Mouse (Mus musculus) intestine, embryonic 14.5 days (tissue): Measurements from ENCODE around the gene Limk2. TPM values are rescaled to one million over a fixed set of nuclear protein-coding genes. Genes with fewer than 3 reads are reported as not detected.

Experiments used
- ATAC-seq: fragments of 200-750 bp; cut with Nextera tagmentation; replicated peaks from 2 replicates; pipeline ENCODE4 v1.8.0; 2017; ENCODE audit warnings: low read depth, moderate number of reproducible peaks, moderate TSS enrichment, moderate library complexity; ENCODE audit not compliant: low FRiP score, low TSS enrichment
- DNase-seq: peaks from one replicate; pipeline ENCODE4 v3.0.0-alpha.2; 2018; ENCODE audit warnings: low spot score
- H3K27ac ChIP-seq: fragments of 300-500 bp; sonication (generic); 2 replicates; pipeline ENCODE4 v1.5.1; 2014; ENCODE audit warnings: low read depth, mild to moderate bottlenecking, control low read depth
- H3K27me3 ChIP-seq: fragments of 300-500 bp; sonication (generic); replicated peaks from 2 replicates; pipeline ENCODE4 v1.6.1; 2014; ENCODE audit warnings: low read length, control low read depth; ENCODE audit not compliant: control insufficient read depth, insufficient read depth
- H3K36me3 ChIP-seq: fragments of 300-500 bp; sonication (generic); 2 replicates; pipeline ENCODE4 v1.6.1; 2014; ENCODE audit warnings: low read length, control low read depth; ENCODE audit not compliant: control insufficient read depth, insufficient read depth
- H3K4me1 ChIP-seq: fragments of 300-500 bp; sonication (generic); replicated peaks from 2 replicates; pipeline ENCODE4 v1.6.1; 2014; ENCODE audit warnings: low read length, control low read depth, mixed read lengths; ENCODE audit not compliant: control insufficient read depth, insufficient read depth
- H3K4me2 ChIP-seq: fragments of 300-500 bp; sonication (generic); 2 replicates; pipeline ENCODE4 v1.6.1; 2014; ENCODE audit warnings: low read length
- H3K4me3 ChIP-seq: fragments of 300-500 bp; sonication (generic); 2 replicates; pipeline ENCODE4 v1.5.1; 2014; ENCODE audit warnings: low read depth, low read length, control low read depth, mixed read lengths
- H3K9ac ChIP-seq: fragments of 300-500 bp; sonication (generic); 2 replicates; pipeline ENCODE4 v1.6.1; 2014; ENCODE audit warnings: mild to moderate bottlenecking, low read length
- H3K9me3 ChIP-seq: fragments of 300-500 bp; sonication (generic); 2 replicates; pipeline ENCODE4 v1.6.1; 2016; ENCODE audit warnings: low read length, control low read depth; ENCODE audit not compliant: control insufficient read depth
- WGBS: fragments of 180-500 bp; shearing (Covaris S2); extraction: QIAGEN DNeasy Blood & Tissue Kit; methylation state at CpG from one replicate; pipeline ENCODE4 v1.1.7; 2014; 5-methylcytosine and 5-hydroxymethylcytosine counted together
- polyA plus RNA-seq: library from polyadenylated mRNA; unstranded; fragments of >200 nt; fragmentation: Nextera tagmentation; extraction: Ambion mirVana; gene quantifications from 2 replicates; pipeline ENCODE4 v1.2.1, GENCODE M21; 2014

The Limk2 gene
- polyA plus RNA-seq, 1 experiment from 2014 or later = 62.8 TPM

DNA sequence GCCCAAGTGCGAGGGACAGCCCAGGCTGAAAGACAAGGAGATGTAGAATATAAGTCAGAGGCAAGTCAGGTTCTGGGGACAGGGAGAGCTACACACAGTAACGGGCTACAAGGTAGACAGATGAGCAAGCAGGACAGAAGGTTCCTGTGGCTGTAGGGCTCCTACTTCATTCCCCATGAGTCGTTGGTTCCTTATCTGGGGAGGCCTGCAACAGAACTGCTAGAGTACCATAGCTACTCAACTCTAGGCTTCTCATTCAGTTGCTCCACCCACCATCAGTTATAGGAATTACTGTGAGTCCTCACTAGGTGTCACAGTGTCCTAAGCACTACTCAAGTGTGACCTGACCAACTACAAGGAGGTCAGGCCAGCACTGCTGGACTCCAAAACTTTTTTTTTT is 6.0 kb downstream of the Limk2 start:
- H3K36me3 ChIP-seq = no peaks in the 10 kb centered on the region
- ATAC-seq (no peak), DNase-seq (no peak)
- no peaks in the 10 kb centered on the region for H3K27me3 ChIP-seq
- H3K4me2 ChIP-seq = no peak overlapping the region
- H3K9me3 ChIP-seq = no peaks in the 10 kb centered on the region
- no peak overlapping the region for H3K9ac ChIP-seq
- H3K4me3 ChIP-seq = no peak overlapping the region
- H3K27ac ChIP-seq = no peak overlapping the region
- WGBS = 83% methylated on average over 3 of the region's 3 CpGs
- peaks cover 13% of the 10 kb centered on the region; the same call in 1 of the 2 replicates for H3K4me1 ChIP-seq

DNA sequence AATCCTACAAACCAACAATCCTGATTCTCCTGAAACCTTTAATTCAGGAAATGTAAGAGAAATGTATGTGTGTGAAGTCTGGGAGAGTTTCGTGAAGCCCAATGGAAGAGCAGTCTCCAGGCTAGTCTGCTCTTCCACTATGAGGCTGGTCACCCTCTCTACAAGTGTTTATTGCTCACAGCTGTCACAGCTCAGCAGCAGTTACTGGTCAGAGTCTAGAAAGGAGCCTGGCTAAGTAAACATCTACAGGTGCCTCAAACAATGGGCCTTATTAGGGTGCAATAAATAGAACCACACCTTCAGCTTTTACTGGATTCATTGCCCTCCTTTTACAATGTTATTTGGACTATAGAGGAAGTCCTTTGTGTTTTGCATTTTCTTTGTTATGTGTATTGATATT is 10.7 kb downstream of the Limk2 start:
- Histone ChIP-seq H3K9me3 (no peaks in the 10 kb centered on the region), H3K9ac (no peak overlapping the region), H3K4me2 (no peak overlapping the region), H3K36me3 (peaks cover 10% of the 10 kb centered on the region; the same call in 1 of the 2 replicates), H3K27ac (peak overlapping the region; percentile 82), H3K4me3 (no peak overlapping the region), H3K27me3 (no peaks in the 10 kb centered on the region), H3K4me1 (peaks cover 15% of the 10 kb centered on the region; the same call in 1 of the 2 replicates)
- DNase-seq (no peak), ATAC-seq (peak; percentile 87)
- 51% methylated on average over 1 of the region's 1 CpGs for WGBS

DNA sequence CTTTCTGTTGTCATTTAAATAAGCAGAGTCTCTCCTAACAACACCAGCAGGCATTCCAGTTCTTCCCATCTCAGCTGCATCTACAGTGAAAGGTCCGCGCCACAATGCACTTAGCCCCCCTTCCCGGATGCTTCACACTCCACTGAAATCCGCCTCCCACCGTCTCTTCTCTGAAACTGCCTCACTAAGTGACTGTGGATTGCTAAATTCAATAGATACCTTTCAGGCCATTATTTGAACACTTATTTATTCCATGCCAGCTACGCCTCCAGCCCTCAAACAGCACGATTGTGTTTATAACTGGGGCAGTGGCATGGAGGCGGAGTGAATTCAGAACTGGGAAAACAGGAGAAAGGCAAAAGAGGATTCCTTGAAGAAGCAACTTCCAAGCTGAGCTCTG is 12.4 kb downstream of the Limk2 start:
- no peak overlapping the region for H3K27ac ChIP-seq
- DNase-seq = no peak
- 86% methylated on average over 8 of the region's 8 CpGs for WGBS
- no peak for ATAC-seq
- no peaks in the 10 kb centered on the region for H3K9me3 ChIP-seq
- H3K4me1 ChIP-seq = peaks cover 15% of the 10 kb centered on the region; the same call in 1 of the 2 replicates
- H3K4me3 ChIP-seq = no peak overlapping the region
- no peak overlapping the region for H3K9ac ChIP-seq
- peaks cover 14% of the 10 kb centered on the region; the same call in 1 of the 2 replicates for H3K36me3 ChIP-seq
- H3K27me3 ChIP-seq = no peaks in the 10 kb centered on the region
- H3K4me2 ChIP-seq = no peak overlapping the region

DNA sequence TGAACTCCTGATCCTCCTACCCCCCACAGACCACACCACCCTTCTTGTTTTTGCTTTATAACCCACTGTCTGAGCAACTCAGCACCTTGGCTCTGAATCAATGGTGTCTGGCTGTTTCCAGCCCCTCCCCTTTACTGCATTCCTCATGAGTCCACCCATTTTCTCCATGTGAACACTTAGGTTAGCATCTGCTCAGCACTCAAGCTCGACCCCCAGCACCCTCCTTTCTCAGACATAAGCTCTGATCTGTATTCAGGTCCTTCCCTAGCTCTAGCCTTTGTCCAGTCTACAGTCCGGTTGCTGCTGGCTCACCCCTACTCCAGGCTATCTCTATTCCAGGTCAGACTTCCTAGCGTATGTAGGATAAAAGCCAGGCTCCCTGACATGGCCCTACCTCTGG is 12.9 kb downstream of the Limk2 start:
- Histone ChIP-seq H3K9ac (no peak overlapping the region), H3K4me3 (no peak overlapping the region)
- DNase-seq = no peak

GRCm38 (mm10) chr11:3394520-3394919 is 14.5 kb downstream of the Limk2 start:
- 75% methylated on average over 5 of the region's 5 CpGs for WGBS
- no peak overlapping the region for H3K9ac ChIP-seq
- no peak overlapping the region for H3K4me3 ChIP-seq
- ATAC-seq (no peak), DNase-seq (no peak)
- H3K27me3 ChIP-seq = no peaks in the 10 kb centered on the region
- no peaks in the 10 kb centered on the region for H3K9me3 ChIP-seq
- peaks cover 15% of the 10 kb centered on the region; the same call in 1 of the 2 replicates for H3K4me1 ChIP-seq
- no peak overlapping the region for H3K27ac ChIP-seq
- H3K4me2 ChIP-seq = no peak overlapping the region
- H3K36me3 ChIP-seq = peaks cover 14% of the 10 kb centered on the region; the same call in 1 of the 2 replicates

More for the DNA sequence above, 12.9 kb downstream of the Limk2 start:
- no peak overlapping the region for H3K27ac ChIP-seq
- peaks cover 14% of the 10 kb centered on the region; the same call in 1 of the 2 replicates for H3K36me3 ChIP-seq
- peaks cover 15% of the 10 kb centered on the region; the same call in 1 of the 2 replicates for H3K4me1 ChIP-seq
- H3K4me2 ChIP-seq = no peak overlapping the region
- no peak for ATAC-seq
- 74% methylated on average over 3 of the region's 3 CpGs for WGBS
- H3K27me3 ChIP-seq = no peaks in the 10 kb centered on the region
- no peaks in the 10 kb centered on the region for H3K9me3 ChIP-seq

GRCm38 (mm10) chr11:3392526-3392925 is 16.5 kb downstream of the Limk2 start:
- no peaks in the 10 kb centered on the region for H3K9me3 ChIP-seq
- no peak overlapping the region for H3K4me2 ChIP-seq
- no peak overlapping the region for H3K27ac ChIP-seq
- 71% methylated on average over 8 of the region's 8 CpGs for WGBS
- no peaks in the 10 kb centered on the region for H3K27me3 ChIP-seq
- DNase-seq = no peak
- H3K9ac ChIP-seq = no peak overlapping the region
- ATAC-seq = no peak
- peaks cover 8% of the 10 kb centered on the region; the same call in 1 of the 2 replicates for H3K4me1 ChIP-seq
- no peak overlapping the region for H3K4me3 ChIP-seq
- peaks cover 14% of the 10 kb centered on the region; the same call in 1 of the 2 replicates for H3K36me3 ChIP-seq

DNA sequence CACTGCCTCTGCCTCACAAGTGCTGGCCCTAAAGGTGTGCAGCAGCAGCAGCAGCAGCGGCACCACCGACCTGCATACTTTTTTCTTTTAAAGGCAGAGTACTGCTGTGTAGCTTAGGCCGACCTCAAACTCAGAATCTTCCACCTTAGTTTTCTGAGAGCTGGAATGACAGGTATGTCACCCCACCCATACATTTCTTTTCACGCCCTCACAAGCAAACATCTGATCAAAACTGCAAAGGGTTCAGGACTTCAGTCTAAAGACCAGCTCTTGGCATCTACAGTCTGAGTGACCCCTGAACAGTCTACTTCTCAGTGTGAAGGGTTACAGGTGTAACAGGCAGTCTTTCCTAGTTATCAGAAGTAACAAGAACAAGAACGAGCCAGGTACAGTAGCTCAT is 18.2 kb downstream of the Limk2 start:
- H3K4me3 ChIP-seq = no peak overlapping the region
- ATAC-seq = no peak
- no peaks in the 10 kb centered on the region for H3K4me1 ChIP-seq
- 69% methylated on average over 5 of the region's 5 CpGs for WGBS
- H3K4me2 ChIP-seq = no peak overlapping the region
- H3K9me3 ChIP-seq = no peaks in the 10 kb centered on the region
- H3K36me3 ChIP-seq = peaks cover 12% of the 10 kb centered on the region; the same call in 1 of the 2 replicates
- H3K27ac ChIP-seq = no peak overlapping the region
- no peak for DNase-seq
- H3K27me3 ChIP-seq = no peaks in the 10 kb centered on the region
- H3K9ac ChIP-seq = no peak overlapping the region

DNA sequence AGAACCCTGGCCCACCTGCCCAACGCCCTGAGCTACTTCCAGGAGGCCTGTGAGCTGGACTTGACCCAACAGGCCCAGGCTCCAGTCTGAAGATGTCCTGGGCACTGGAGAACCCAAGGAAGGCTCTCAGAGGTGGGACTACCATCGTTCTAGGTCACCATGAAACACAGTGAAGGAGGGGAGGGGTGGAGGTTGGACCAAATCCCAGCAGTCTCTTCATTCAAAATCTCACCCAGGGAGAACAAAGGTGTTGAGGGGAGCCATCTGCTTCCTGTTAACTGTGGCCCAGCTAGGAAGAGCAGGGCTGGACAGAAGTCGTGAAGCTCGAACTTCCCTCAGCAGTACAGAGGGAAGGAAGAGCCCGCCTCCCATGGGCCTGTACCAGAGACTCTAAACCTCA is 19.0 kb downstream of the Limk2 start:
- ATAC-seq (no peak), DNase-seq (no peak)
- no peaks in the 10 kb centered on the region for H3K4me1 ChIP-seq
- H3K4me2 ChIP-seq = no peak overlapping the region
- no peaks in the 10 kb centered on the region for H3K27me3 ChIP-seq
- H3K9ac ChIP-seq = no peak overlapping the region
- peaks cover 10% of the 10 kb centered on the region; the same call in 1 of the 2 replicates for H3K36me3 ChIP-seq
- H3K27ac ChIP-seq = no peak overlapping the region
- 72% methylated on average over 5 of the region's 5 CpGs for WGBS
- H3K9me3 ChIP-seq = no peaks in the 10 kb centered on the region
- no peak overlapping the region for H3K4me3 ChIP-seq

DNA sequence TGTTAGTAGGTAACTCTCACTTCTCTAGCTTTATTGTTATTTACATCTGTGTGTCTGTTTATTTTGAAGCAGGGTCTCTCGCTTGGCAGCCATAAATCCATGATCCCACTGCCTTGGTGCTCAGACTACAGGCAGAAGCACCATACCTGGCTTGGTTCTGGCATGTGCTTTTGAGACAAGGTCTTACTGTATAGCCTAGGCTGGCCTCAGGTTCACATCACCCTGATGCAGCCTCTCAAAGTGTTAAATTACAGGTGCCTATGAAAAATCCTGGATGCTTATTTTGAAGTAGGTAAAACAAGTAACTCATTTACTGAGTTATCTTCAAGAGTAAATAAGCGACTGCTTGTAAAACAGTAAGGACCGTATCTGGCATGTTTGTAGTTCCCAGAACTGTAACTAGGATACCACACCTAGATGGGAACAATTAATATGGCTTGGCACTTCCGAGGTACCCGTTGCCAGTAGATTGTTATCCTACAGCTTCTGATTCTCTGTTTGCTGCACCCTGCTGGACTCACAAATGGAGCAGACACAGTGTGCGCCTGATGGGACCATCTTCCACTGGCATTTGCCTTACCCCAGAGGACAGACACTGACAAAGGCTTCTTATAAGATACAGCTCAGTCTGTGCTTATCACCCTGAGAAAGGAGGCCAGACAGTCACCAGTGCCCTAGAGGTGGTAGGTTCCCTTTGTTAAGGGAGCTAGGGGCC is 21.4 kb downstream of the Limk2 start:
- peak; percentile 32; the same call in 1 of the 2 replicates for ATAC-seq
- Histone ChIP-seq H3K9me3 (no peaks in the 10 kb centered on the region), H3K4me3 (no peak overlapping the region), H3K4me1 (no peaks in the 10 kb centered on the region), H3K36me3 (peaks cover 18% of the 10 kb centered on the region; the same call in 1 of the 2 replicates), H3K27me3 (no peaks in the 10 kb centered on the region), H3K9ac (no peak overlapping the region), H3K4me2 (no peak overlapping the region), H3K27ac (no peak overlapping the region)
- DNase-seq = peak; percentile 57
- 71% methylated on average over 6 of the region's 6 CpGs for WGBS
